Mouse (Mus musculus) ovary, postnatal 10 days (tissue): ENCODE results near the gene Pdia3.
"Not testable (repeated sequence)": the region's sequence is repeated elsewhere in the genome, so short reads cannot be mapped to it uniquely, and the experiment has no call there.

Experiments
- DNase-seq: peaks from one replicate; pipeline ENCODE4 v3.0.0; 2022; ENCODE audit warnings: low spot score

Pdia3 gene

DNA sequence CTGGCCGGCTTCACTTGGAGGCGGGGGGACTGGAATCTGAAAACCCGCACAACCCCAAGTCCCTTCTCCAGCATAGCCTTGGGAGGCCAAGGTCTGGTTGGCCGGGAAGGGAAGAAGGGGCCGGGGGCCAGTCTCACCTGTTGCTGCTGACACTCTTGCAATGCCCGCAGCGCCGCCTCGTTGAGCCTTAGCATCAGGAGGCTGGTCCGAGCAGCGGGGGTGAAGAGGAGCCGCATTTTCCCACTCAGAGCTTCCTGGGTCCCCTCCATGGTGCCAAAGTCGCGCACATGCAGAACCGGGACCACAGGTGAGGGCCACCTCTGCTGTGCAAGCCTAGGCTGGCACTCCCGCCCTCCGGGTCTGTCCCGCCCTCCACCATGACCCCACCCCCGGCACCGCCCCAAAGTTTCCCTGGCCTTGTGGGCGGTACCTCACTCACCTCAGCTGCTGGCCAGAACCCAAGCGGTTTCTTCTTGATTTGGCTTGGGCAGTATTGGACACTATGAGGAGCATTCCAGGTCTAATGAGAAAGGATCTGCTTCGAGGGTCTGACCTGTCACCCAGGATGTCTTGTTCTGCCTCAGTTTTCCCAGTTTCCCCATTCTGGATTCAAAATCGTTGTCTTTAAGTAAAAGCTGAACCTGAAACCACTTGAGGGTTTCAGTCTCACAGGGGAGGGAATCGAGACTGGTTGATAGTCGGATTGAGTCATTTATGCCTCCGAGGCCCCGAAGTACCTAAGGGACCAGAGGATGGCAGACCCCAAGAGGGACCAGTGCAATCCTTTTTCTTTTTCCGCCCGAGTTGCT lies 28.9 kb downstream of the Pdia3 start:
- peak; percentile 25 for DNase-seq

DNA sequence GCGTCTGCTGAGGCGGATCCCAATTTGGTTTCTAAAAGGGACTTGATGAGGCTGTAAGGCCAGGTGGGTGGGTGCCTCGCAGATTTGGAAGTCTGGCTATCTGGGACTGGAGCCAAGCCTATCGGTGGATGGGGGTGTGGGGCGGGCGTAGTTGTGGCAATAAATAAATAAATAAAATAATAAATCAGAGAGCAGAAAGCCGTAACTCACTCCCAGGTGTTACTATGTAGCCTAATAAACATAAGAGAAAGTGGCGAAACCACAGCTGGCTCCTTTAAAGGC lies 29.4 kb downstream of the Pdia3 start:
- DNase-seq = no peak

DNA sequence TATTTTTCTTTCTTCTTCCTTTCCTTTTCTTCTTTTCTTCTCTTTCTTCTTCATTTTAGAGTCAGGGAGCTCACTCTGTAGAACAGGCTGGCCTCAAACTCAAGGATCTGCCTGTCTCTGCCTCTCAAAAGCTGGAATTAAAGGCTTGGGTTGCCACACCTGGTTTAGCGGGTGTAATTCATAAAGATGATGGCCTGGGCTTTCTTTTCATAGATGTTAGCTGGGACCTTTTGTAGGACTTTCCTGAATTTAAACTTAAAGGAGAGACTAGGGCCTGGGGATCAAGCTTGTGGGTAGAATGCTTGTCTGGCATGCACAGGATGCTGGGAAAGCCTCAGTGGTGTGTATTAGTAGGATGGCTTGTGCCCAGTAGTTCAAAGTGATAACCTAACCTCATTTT lies 30.6 kb downstream of the Pdia3 start, which contains the start of gene Ell3:
Ell3 (minus strand) TSS at position 101 of the 400 bp plus-strand sequence.
- DNase-seq = no peak

DNA sequence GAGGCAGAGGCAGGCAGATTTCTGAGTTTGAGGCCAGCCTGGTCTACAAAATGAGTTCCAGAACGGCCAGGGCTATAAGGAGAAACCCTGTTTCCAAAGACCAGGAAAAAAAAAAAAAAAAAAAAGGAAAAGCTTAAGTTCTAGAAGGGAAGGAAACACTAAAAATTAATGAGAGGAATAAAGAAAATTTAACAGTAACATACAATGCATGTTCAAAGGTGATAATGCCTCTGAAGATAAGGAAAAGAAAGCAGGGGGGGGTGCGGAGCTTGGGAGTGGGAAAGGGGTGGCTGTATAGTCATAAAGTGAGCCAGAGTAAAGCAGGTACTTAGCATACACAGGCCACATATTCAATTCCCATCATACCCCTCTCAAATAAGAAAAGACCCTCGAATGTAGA lies 31.5 kb downstream of the Pdia3 start:
- DNase-seq = no peak

DNA sequence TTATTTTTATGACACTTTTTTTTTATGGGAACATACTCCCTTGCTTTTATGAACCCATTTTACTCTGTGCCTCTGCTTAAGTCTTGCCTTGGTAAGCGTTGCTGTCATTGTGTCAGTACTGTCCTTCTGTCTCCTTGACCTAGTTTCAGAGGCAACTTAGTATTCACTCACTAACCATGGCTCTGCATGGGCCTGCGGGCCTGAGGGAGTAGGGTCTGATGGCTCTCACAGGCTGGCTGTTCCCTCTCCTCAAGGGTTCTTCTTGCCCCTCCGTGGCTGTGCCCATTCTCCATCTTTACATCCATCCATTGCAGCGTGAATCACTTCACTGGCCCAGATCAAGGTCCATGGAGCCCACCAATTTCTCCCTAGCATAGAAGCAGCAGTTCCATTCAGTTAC lies 32.9 kb downstream of the Pdia3 start:
- no peak for DNase-seq

DNA sequence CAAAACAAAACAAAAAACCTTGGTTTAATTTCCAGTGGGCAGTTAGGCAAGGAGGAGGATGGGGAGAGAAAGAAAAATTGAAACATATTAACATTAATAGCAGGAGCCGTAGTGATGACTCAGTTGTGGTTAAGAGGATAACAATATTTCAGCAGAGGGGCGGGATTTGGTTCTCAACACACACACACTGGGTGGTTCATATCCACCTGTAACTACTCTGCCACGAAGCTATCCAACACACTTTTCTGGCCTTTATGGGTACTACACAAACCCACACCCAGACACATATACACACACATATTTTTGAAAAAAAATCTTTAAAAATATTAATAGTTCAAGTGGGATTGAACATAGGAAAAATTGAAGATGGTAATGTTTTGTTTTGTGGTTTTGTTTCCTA lies 33.4 kb downstream of the Pdia3 start:
- DNase-seq = no peak

DNA sequence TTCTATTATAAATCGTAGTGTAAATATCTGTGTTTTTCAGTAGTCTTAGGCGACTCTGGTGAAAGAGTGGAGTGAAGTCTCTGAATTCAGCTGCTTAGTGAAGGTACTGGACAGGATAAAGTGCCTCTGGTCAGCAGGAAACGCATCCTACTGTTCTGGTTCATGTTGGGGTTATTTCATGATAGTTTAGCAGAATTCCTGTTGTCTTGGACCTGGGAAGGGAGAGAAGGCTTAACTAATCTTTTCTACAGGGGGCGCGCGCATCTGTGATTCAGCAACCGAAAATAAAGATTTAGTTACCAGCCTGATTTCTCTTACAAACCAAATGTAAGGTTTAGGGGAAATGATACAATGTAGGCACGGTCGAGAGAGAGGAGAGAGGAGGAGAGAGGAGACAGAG lies 34.6 kb downstream of the Pdia3 start:
- no peak for DNase-seq

DNA sequence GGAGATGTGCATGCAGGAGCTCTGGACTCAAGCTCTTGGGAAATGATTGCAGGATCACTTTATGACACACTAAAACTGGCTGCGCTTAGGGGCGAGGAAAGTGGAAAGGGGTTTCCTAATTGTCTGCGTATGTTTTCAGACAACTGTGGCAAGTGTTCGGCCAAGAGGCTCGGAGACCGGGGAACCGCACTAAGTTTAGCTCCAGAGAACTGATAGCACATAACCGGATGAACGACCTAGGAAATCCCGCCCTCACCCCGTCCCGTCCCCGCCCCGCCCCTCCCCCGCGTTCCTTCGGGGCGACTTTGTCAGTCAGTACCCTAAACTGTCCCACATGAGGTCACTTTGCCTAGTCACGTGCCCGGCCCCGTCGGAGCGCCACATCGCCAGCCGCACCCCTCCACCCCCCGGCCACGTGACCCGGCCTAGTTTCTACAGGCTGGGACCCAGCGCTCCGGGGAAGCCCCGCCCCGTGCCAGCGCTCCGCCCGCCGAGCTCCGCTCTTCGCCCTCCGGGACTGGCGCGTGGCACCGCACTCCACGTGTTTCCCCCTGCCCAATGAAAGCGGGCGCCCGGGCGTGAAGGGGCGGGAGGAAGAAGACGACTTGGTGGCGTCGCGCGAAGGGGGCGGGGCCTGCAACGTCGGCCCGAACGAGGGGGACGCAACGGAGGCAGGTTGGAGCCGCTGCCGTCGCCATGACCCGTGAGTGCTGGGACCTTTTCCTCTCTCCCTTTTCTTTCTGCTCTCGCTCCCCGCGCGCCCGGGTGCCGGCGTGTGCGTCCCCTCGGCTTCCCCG lies 35.4 kb downstream of the Pdia3 start, which contains the start of gene Serf2:
Serf2 (plus strand) TSS at position 457 of the 797 bp plus-strand sequence.
- DNase-seq = peak; percentile 96

DNA sequence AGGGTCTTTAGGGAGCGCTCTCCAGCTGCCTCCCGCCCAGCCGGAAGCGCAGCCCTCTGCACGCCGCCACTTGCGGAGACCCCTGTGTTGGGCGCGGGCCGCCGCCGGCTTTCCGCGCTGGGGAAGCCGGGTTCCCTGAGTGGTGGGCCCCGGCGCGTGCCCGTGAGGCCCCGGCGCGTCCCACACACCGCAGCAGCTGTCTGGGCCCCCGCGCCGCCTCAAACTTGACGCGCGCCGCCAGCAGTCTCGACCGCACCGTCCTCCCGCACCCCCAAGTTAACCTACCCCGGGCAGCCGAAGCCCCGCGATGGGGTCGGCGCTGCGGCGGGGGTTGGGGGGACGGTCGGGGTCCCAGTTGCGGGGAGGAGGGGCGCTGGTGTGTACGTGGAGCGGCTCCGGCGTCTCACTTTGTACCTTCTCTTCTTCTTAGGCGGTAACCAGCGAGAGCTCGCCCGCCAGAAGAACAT lies 36.0 kb downstream of the Pdia3 start:
- no peak for DNase-seq

DNA sequence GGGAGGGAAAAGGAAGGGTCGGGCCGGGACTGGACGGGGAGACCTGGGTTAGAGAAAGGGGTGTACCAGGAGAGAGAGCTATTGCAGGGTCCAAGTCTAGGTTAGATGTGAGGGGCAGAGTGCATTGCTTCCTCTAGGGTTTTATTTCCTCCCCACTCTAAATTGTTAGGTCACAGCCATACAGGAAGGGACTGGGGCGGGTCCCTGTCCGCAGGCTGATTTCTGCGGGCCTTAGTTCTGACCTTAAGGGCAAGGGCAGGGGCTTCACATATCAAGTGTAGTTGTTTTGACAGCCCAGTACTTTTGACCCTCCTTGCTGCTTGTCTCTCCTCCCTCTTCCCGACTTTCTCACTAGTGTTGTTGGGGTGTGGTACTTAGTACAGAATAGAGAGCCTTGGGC lies 36.5 kb downstream of the Pdia3 start:
- DNase-seq = no peak

DNA sequence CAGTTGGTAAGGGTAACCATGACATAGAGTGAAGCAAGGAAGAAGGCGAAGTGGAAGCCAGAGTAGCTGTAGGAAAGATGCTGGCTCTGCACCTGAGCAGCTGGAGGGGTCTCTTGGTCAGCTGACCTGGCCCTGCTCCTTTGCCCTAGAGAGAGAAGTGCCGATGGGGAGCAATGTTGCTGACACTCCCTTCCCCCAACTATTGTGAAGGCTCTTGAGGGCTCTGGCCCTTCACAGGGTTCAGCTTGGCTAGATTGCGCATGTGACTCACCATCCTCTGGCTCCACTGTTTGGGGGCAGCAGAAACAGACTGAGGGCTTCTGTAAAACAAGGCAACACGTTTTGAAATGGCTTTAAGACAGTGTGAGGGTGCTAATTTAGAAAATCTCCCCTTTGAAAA lies 38.8 kb downstream of the Pdia3 start:
- no peak for DNase-seq

DNA sequence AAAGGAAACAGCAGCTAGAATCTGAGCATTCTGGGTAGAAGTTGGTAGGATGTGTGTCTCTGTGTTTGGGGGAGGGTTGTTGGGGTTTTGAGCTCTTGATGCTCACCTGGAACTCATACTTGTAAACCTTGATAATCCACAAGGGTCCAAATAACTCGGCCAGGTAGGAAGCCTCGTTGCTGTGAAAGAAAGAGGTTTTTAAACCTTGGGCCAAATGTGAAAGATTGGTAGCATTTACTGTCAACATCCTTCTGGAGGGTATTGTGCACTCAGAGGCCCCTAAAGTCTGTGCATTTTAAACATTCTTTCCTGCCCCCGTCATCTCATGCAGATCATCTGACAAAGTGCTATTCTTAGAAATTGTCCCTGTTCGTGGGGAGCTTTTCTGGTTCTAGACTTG lies 39.4 kb downstream of the Pdia3 start, which contains the start of gene Hypk:
Hypk (plus strand) TSS at position 301 of the 400 bp plus-strand sequence.
- no peak for DNase-seq

DNA sequence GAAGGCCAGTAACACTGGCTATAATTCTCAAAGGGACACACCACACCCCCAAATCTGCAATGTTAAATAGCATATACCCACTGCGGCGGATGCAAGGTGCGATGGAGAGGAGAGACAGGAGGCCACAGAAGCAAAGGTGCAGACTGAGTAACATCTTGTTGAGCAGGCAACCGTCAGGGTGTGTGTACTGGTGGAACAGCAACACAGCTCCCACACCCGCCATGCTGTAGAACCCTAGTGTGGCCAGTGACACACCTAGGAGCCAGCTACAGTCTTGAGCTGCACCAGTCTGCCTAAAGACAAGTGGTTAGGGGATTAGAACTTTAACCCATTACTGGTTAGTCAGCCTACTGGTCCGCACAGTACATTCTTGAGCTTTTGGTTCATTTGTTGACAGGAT lies 40.3 kb downstream of the Pdia3 start:
- no peak for DNase-seq

DNA sequence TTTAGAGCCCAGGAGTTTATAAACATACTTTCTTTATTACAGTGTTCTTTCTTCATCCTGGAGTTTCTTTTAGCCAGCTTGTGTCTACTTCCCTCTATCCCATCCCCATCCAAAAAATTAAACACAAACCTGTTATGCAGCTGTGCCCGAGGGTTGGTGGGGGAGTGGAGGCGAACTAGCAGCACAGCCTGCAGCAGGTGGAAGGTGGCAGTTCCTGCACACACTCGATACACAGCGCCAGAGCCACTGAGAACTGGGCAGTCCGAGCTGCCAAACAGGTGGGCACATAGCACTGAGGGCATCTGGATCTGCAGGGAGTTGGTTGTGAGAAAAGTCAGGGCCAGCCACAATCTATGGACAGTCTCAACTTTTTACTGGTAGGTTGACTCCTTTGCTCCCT lies 42.0 kb downstream of the Pdia3 start:
- no peak for DNase-seq

DNA sequence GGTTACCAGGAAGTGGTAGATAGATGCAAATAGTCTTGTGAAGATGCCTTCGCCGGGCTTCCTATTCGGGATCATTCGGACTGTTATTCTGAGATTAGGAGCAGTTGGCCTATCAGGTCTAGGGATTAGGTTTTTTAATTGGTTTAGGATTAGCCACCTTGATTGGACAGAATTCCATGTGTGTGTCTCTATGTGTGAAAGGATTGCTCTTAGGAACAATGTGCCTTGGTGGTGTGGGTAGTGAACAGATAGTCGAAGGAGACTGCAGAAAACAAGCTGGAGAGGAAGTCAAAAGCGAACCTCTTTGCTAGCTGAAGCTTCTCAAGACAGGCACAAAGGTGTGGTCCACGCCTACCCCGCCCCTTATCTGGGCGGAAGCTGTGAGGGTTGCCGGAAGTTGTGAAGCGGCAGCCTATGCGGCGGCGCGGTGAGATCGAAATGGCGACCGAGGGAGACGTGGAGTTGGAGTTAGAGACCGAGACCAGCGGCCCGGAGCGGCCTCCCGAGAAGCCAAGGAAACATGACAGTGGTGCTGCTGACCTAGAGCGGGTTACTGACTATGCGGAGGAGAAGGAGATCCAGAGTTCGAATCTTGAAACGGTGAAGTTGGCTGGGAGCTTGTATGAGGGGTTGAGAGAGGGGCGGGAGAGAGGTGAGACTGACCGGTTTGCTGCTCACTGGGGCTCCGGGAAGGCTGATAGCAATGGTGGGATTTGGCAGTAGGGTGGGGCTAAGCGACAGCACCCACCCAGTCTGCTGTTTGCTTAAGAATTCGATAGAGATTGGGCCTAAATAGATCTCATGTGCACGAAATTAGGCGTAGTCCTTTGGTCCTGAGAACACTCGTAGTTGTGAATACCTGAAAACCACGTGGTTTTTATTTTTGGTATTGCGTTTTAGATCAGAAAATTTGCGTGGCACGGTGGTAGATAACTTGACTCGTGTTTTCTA lies 43.4 kb downstream of the Pdia3 start, which contains the start of gene Serinc4:
Serinc4 (minus strand) TSS at position 90 of the 951 bp plus-strand sequence.
- peak; percentile 65 for DNase-seq

DNA sequence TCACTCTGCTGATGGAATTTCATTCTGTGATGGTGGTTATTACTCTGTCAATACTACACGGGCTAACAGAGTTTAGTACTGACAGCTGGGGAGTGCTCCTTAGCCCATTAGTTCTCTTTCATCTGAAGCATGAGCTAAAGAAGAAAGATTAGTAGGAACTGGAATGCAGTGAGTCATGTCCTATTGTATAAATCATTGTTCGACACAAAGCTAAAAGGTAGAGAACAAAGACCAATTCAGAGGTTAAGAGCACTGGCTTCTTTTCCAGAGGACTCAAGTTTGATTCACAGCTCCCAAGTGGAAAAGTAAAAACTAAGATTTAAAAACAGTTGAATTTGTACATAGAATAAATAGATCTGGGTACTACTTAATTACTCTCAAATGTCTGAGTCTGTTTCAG lies 46.5 kb downstream of the Pdia3 start:
- no peak for DNase-seq

DNA sequence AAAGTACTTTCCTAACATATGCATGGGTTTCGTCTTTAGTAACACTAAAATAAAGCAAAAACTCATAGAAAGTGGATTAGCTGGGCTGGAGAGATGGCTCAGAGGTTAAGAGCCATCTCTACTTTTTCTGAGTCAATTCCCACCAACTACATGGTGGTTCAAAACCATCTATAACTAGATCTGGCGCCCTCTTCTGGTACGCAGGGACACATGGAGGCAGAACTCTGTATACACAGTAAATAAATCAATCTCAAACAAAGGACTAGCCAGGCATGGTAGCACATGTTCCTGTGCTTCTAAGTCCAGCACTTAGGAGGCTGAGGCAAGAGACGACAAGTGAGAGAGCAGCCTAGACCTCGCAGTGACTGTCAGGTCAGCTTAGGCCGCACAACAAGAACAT lies 55.4 kb downstream of the Pdia3 start:
- not testable (repeated sequence) for DNase-seq

DNA sequence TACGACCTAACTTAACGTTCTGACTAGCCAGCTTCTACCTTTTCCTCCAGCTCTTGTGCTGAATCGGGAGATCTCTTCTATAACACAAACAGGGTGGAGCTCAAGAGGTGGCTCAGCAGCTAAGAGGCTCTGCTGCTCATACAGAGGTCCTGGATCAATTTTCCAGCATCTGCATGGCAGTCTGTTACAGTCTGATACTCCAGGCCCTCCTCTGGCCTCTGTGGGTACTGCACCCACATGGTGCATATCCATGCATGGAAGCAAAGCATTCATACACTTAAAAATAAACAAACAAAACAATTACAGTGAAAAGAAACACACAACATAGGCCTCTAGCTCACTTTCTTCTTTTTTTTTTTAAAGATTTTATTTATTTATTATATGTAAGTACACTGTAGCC lies 59.2 kb downstream of the Pdia3 start:
- DNase-seq = not testable (repeated sequence)

DNA sequence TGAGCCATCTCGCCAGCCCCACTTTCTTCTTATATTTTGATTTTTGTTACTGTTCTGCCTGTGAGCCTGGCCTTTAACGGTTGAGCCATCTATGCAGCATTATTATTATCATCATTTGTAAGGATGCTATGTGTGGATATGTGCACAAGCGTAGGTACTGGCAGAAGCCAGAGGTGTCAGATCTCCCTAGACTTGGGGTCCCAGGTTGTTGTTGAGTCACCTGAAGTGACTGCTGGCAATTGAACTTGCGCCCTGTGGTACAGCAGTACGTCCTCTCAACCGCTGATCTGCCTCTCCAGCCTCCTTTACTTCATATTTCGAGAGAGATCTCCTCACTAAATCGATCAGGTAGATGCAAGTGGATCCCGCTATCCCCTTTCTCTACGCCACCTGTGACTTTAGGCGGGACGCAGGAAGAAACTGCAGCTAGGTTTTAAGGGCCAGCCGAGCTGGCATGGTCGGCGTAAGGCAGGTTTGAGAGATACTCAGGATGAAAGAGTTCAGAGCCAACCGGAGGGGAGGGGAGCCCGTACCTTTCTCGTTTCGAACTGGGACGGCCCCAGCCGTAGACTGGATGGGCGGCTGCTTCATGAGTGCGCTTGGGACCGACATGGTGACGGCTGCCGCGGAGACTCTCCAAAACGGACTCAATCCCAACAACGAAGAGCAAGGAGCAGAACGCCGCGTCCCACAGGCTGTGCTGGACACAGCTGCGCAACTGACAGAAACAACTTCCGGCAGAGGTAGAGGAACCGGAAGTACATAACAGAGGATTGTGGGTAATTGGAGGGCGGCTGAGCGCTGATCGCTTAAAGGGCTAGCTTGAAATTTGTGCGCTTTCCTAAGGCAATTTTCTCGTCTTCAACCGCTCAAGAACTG lies 60.0 kb downstream of the Pdia3 start, which contains the start of gene Mfap1b:
Mfap1b (minus strand) TSS at position 767 of the 879 bp plus-strand sequence.
- DNase-seq = peak; percentile 36

DNA sequence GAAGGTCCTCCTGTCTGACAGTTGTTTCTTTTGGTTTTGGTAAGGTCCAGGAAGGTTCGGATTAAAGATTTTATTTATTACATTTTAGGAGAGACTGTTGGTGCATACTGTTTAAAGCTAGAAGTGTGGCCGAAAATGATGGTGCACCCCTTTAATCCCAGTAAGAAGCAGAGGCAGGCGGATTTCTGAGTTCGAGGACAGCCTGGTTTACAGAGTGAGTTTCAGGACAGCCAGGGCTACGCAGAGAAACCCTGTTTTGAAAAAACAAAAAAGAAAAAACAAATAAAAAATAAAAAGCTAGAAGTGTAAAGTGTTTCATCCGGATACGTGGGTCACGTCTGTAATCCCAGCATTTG lies 60.6 kb downstream of the Pdia3 start:
- no peak for DNase-seq

DNA sequence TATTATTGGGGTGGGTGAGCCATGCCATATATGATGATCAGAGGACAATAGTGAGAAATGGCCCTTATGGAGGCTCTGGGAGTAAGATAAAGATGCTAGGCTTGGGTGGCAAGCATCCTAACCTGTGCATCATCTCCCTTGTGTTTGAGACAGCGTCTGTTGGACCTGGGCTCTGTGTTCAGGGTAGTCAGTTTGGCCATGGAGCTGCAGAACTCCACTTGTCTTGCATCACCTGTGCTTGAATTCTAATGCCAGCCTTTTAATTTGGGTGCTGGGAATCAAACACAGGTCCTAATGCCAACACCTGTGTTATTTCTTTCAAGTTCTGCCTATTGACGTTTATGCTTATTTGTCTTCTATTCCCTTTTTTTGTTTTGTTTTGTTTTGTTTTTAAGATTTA lies 61.7 kb downstream of the Pdia3 start:
- DNase-seq = not testable (repeated sequence)
